24 mouse cellular contexts compared by ENCODE assay signal in the genomic region with DNA sequence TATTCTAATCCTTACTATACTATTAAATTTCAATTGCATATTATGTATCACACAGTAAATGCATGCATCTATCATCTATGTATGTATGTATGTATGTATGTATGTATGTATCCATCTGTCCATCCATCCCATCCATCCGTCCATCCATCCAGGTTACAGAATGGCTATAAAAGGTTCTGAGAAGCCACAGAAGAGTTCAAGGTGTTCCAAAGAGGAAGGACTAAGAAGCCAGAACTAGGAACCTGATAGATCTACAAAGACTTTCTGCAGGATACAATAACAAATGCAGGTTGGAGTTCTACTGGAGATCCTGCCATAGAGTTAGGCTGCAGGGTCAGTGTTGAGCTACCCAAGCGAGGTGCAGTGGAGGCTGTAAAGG.
"Had no signal": no experiment of that assay in that cellular context is flagged by ENCODE, and none has a peak within 500 bp of the region (broad histone marks: within the 10 kb centered on the region; RNA-seq: fewer than 3 reads in every experiment).

No protein-coding gene starts in this region.

- H3K4me2 ChIP-seq: heart, embryonic 12.5 days; hindbrain, embryonic 12.5 days; hindbrain, embryonic 14.5 days; intestine, embryonic 15.5 days; kidney, embryonic 15.5 days; limb, embryonic 13.5 days; limb, embryonic 15.5 days; liver, embryonic 12.5 days had no signal

- H3K36me3 ChIP-seq: heart, embryonic 10.5 days; heart, embryonic 12.5 days; hindbrain, embryonic 10.5 days; hindbrain, embryonic 12.5 days; intestine, embryonic 15.5 days; kidney, embryonic 15.5 days; limb, embryonic 13.5 days; limb, embryonic 15.5 days; liver, embryonic 12.5 days had no signal

- H3K9me3 ChIP-seq: heart, embryonic 10.5 days; heart, embryonic 12.5 days; hindbrain, embryonic 10.5 days; hindbrain, embryonic 12.5 days; intestine, embryonic 15.5 days; kidney, embryonic 15.5 days; limb, embryonic 13.5 days; limb, embryonic 15.5 days; liver, embryonic 12.5 days had no signal

- H3K9ac ChIP-seq: heart, embryonic 12.5 days; hindbrain, embryonic 12.5 days; hindbrain, embryonic 14.5 days; intestine, embryonic 15.5 days; kidney, embryonic 15.5 days; limb, embryonic 13.5 days; limb, embryonic 15.5 days; liver, embryonic 12.5 days had no signal

- H3K27me3 ChIP-seq: heart, embryonic 12.5 days; hindbrain, embryonic 12.5 days; intestine, embryonic 15.5 days; kidney, embryonic 15.5 days; limb, embryonic 13.5 days; limb, embryonic 15.5 days had no signal

- H3K27ac ChIP-seq: gastrocnemius, adult 2 months; heart, embryonic 10.5 days; hindbrain, embryonic 10.5 days; hindbrain, embryonic 12.5 days; hindbrain, embryonic 14.5 days; intestine, embryonic 15.5 days; kidney, embryonic 15.5 days; kidney, postnatal 0 days; limb, embryonic 13.5 days; limb, embryonic 15.5 days; liver, embryonic 12.5 days had no signal

- ATAC-seq: hindbrain, embryonic 16.5 days; intestine, embryonic 15.5 days; liver, embryonic 12.5 days had no signal

- H3K4me1 ChIP-seq: intestine, embryonic 15.5 days; limb, embryonic 13.5 days; limb, embryonic 15.5 days; liver, embryonic 12.5 days had no signal

- DNase-seq: gastrocnemius, adult 2 months; gastrocnemius, postnatal 10 days; gastrocnemius, postnatal 25 days; heart, postnatal 10 days; heart, postnatal 4 days; kidney, adult 18-20 months; kidney, adult 9 months; kidney, postnatal 14 days; kidney, postnatal 36 days; layer of hippocampus, adult 9-11 months; layer of hippocampus, postnatal 36 days; left cerebral cortex, postnatal 4 days had no signal

- H3K4me3 ChIP-seq: gastrocnemius, adult 2 months; heart, embryonic 10.5 days; heart, embryonic 12.5 days; hindbrain, embryonic 10.5 days; hindbrain, embryonic 12.5 days; intestine, embryonic 15.5 days; kidney, embryonic 15.5 days; limb, embryonic 13.5 days; limb, embryonic 15.5 days; liver, embryonic 12.5 days had no signal
